Mouse (Mus musculus) fibroblast of lung, adult 2 months (primary cell): ENCODE results near the gene Chmp3.
A peak's percentile ranks its signal among the peaks of the same experiment; 100 is the strongest.

ENCODE experiments used
- DNase-seq: peaks from one replicate; pipeline ENCODE4 v3.0.0-alpha.2; 2011; ENCODE audit warnings: low read depth

Gene Chmp3

GRCm38 (mm10) chr6:71608994-71609393 lies 65.4 kb downstream of the Chmp3 start:
- DNase-seq, result no peak

GRCm38 (mm10) chr6:71609968-71610367 lies 66.4 kb downstream of the Chmp3 start:
- DNase-seq, result no peak

- no peak for DNase-seq
These were observed 69.6 kb downstream of the Chmp3 start for GRCm38 (mm10) chr6:71613225-71613624.

GRCm38 (mm10) chr6:71616959-71617358 lies 73.4 kb downstream of the Chmp3 start:
- DNase-seq, result no peak

GRCm38 (mm10) chr6:71621551-71621950 lies 78.0 kb downstream of the Chmp3 start:
- no peak for DNase-seq

- peak; percentile 32 for DNase-seq
These were observed 78.4 kb downstream of the Chmp3 start for GRCm38 (mm10) chr6:71621981-71622380.

- DNase-seq, result no peak
These were observed 81.1 kb downstream of the Chmp3 start for GRCm38 (mm10) chr6:71624723-71625122.

- DNase-seq, result no peak
These were observed 82.4 kb downstream of the Chmp3 start for GRCm38 (mm10) chr6:71625984-71626383.

- no peak for DNase-seq
These were observed 83.7 kb downstream of the Chmp3 start for GRCm38 (mm10) chr6:71627325-71627724.

- DNase-seq, result no peak
These were observed 87.6 kb downstream of the Chmp3 start for GRCm38 (mm10) chr6:71631196-71631595.

GRCm38 (mm10) chr6:71631706-71632461 lies 88.3 kb downstream of the Chmp3 start:
- no peak for DNase-seq
